Mouse (Mus musculus) CH12.LX (cell line): ENCODE measurements around the gene Gm20388. TPM values are rescaled to one million over a fixed set of nuclear protein-coding genes. Genes with fewer than 3 reads are reported as not detected.

Source experiments
- DNase-seq: peaks from one replicate; pipeline ENCODE4 v3.0.0-alpha.2; 2013; ENCODE audit errors: extremely low read depth
- H3K27ac ChIP-seq: 2 replicates; pipeline ENCODE4 v1.5.1; 2012; ENCODE audit warnings: low read depth, mild to moderate bottlenecking, control low read depth, moderate library complexity; ENCODE audit not compliant: insufficient read depth
- H3K27me3 ChIP-seq: replicated peaks from 2 replicates; pipeline ENCODE3; 2012; ENCODE audit warnings: inconsistent platforms
- H3K36me3 ChIP-seq, 2 experiments: replicated peaks in 1 of 2; 2 replicates each; pipeline versions ENCODE3 to v1.6.1; 2012; ENCODE audit warnings: inconsistent platforms in 1 of 2, low read length in 1 of 2, mild to moderate bottlenecking in 1 of 2, mixed read lengths in 1 of 2, moderate library complexity in 1 of 2; ENCODE audit not compliant: control insufficient read depth in 1 of 2, insufficient read depth in 1 of 2
- H3K4me1 ChIP-seq, 2 experiments: 2 replicates each; pipeline ENCODE4 v1.6.1; 2012; ENCODE audit warnings: inconsistent platforms in 1 of 2, moderate library complexity in 1 of 2; ENCODE audit not compliant: insufficient read depth in 2 of 2, control insufficient read depth in 1 of 2
- H3K4me2 ChIP-seq: 2 replicates; pipeline ENCODE4 v1.6.1; 2012; ENCODE audit warnings: low read depth, mild to moderate bottlenecking, control low read depth; ENCODE audit not compliant: poor library complexity, insufficient read depth, severe bottlenecking
- H3K4me3 ChIP-seq, 3 experiments: fragments of 150-350 bp in 1 of 3; sonication (generic) in 1 of 3; replicated peaks in 1 of 3; 2 replicates each; pipeline versions ENCODE3 to v1.5.1; 2011 to 2012; ENCODE audit warnings: low read depth in 2 of 3, low read length in 2 of 3, mild to moderate bottlenecking in 2 of 3, moderate library complexity in 2 of 3, control low read depth in 1 of 3, improper control_type of control experiment in 1 of 3, inconsistent platforms in 1 of 3, mixed read lengths in 1 of 3; ENCODE audit not compliant: poor library complexity in 1 of 3
- H3K79me2 ChIP-seq: replicated peaks from 2 replicates; pipeline ENCODE4 v1.6.1; 2012; ENCODE audit warnings: mild to moderate bottlenecking, moderate library complexity; ENCODE audit not compliant: control insufficient read depth, poor library complexity, insufficient read depth, severe bottlenecking; ENCODE audit errors: extremely low read depth
- H3K9ac ChIP-seq: 2 replicates; pipeline ENCODE4 v1.6.1; 2012; ENCODE audit warnings: low read depth, mild to moderate bottlenecking, control low read depth, moderate library complexity; ENCODE audit not compliant: insufficient read depth
- H3K9me3 ChIP-seq: replicated peaks from 2 replicates; pipeline ENCODE3; 2012; ENCODE audit warnings: low read length, inconsistent platforms, mixed read lengths
- BHLHE40 ChIP-seq: IDR thresholded peaks from 2 replicates; pipeline ENCODE4 v1.6.1; 2011; ENCODE audit warnings: mild to moderate bottlenecking, low read depth, low read length, improper control_type of control experiment
- CHD1 ChIP-seq: IDR thresholded peaks from 2 replicates; pipeline ENCODE4 v1.6.1; 2012; ENCODE audit warnings: low read depth, low read length, improper control_type of control experiment, inconsistent platforms
- CHD2 ChIP-seq: IDR thresholded peaks from 2 replicates; pipeline ENCODE4 v1.6.1; 2011; ENCODE audit warnings: low read length, improper control_type of control experiment
- CTCF ChIP-seq, 2 experiments: IDR thresholded peaks in 1 of 2; conservative IDR thresholded peaks in 1 of 2; 2 replicates each; pipeline ENCODE4 v1.5.1; 2011 to 2012; ENCODE audit warnings: low read depth in 2 of 2, low read length in 2 of 2, improper control_type of control experiment in 1 of 2, inconsistent platforms in 1 of 2, mild to moderate bottlenecking in 1 of 2, moderate library complexity in 1 of 2
- ELF1 ChIP-seq: IDR thresholded peaks from 2 replicates; pipeline ENCODE4 v1.6.1; 2014; ENCODE audit warnings: low read depth, mild to moderate bottlenecking, inconsistent platforms, low read length, improper control_type of control experiment
- ETS1 ChIP-seq: conservative IDR thresholded peaks from 2 replicates; pipeline ENCODE4 v1.6.1; 2012; ENCODE audit warnings: low read depth, mild to moderate bottlenecking, inconsistent platforms, low read length, improper control_type of control experiment, moderate library complexity
- IRF4 ChIP-seq: IDR thresholded peaks from 2 replicates; pipeline ENCODE4 v1.6.1; 2014; ENCODE audit warnings: low read depth, mild to moderate bottlenecking, inconsistent platforms, low read length, improper control_type of control experiment
- JUND ChIP-seq: conservative IDR thresholded peaks from 2 replicates; pipeline ENCODE4 v1.6.1; 2011; ENCODE audit warnings: low read depth, low read length, improper control_type of control experiment
- MAFK ChIP-seq: IDR thresholded peaks from 2 replicates; pipeline ENCODE4 v1.6.1; 2011; ENCODE audit warnings: low read length, improper control_type of control experiment; ENCODE audit not compliant: insufficient replicate concordance
- MAX ChIP-seq: IDR thresholded peaks from 2 replicates; pipeline ENCODE4 v1.6.1; 2011; ENCODE audit warnings: low read length, improper control_type of control experiment
- MEF2A ChIP-seq: IDR thresholded peaks from 2 replicates; pipeline ENCODE4 v1.6.1; 2014; ENCODE audit warnings: low read depth, mild to moderate bottlenecking, inconsistent platforms, low read length, improper control_type of control experiment, borderline replicate concordance
- MXI1 ChIP-seq: IDR thresholded peaks from 2 replicates; pipeline ENCODE4 v1.6.1; 2011; ENCODE audit warnings: mild to moderate bottlenecking, low read depth, low read length, improper control_type of control experiment
- NRF1 ChIP-seq: IDR thresholded peaks from 2 replicates; pipeline ENCODE4 v1.6.1; 2014; ENCODE audit warnings: low read depth, mild to moderate bottlenecking, inconsistent platforms, low read length, improper control_type of control experiment, moderate library complexity
- PAX5 ChIP-seq: IDR thresholded peaks from 2 replicates; pipeline ENCODE4 v1.6.1; 2012; ENCODE audit warnings: low read length, inconsistent platforms, mixed read lengths
- POLR2A ChIP-seq: IDR thresholded peaks from 2 replicates; pipeline ENCODE4 v1.6.1; 2011; ENCODE audit warnings: low read depth, mild to moderate bottlenecking, improper control_type of control experiment, low read length
- RCOR1 ChIP-seq: conservative IDR thresholded peaks from 2 replicates; pipeline ENCODE4 v1.6.1; 2012; ENCODE audit warnings: low read depth, mild to moderate bottlenecking, inconsistent platforms, low read length, improper control_type of control experiment
- SIN3A ChIP-seq: IDR thresholded peaks from 2 replicates; pipeline ENCODE4 v1.6.1; 2012; ENCODE audit warnings: low read length, improper control_type of control experiment, inconsistent platforms
- SMC3 ChIP-seq: IDR thresholded peaks from 2 replicates; pipeline ENCODE4 v1.6.1; 2011; ENCODE audit warnings: low read depth, low read length, improper control_type of control experiment
- TCF12 ChIP-seq: IDR thresholded peaks from 2 replicates; pipeline ENCODE4 v1.6.1; 2014; ENCODE audit warnings: low read depth, mild to moderate bottlenecking, inconsistent platforms, low read length, improper control_type of control experiment
- USF1 ChIP-seq: IDR thresholded peaks from 2 replicates; pipeline ENCODE4 v1.6.1; 2014; ENCODE audit warnings: low read depth, mild to moderate bottlenecking, inconsistent platforms, low read length, improper control_type of control experiment
- dilution Hi-C: fragments of 300-500 bp; cut with MboI; formaldehyde crosslinking; loops from 2 replicates; pipeline ENCODE4 v1.14.3; 2020; ENCODE audit warnings: low sequenced_read_pairs; ENCODE audit not compliant: extremely low pct_unique_long_range_greater_than_20kb, extremely low pct_ligation_motif_present
- in situ Hi-C: fragments of 300-500 bp; cut with MboI; formaldehyde crosslinking; loops from 3 replicates; pipeline ENCODE4 v1.14.3; 2019; ENCODE audit warnings: low sequenced_read_pairs, low pct_ligation_motif_present, low pct_unique_long_range_greater_than_20kb, mixed read lengths
- polyA plus RNA-seq: library from polyadenylated mRNA; unstranded; fragments of >175 nt; gene quantifications from 2 replicates; pipeline ENCODE4 v1.2.1, GENCODE M21; 2012; ENCODE audit warnings: low read depth; ENCODE audit not compliant: insufficient read length
- total RNA-seq, 2 experiments: library from RNA; depleted of rRNA; stranded (reverse); fragments of 300-350 nt in 1 of 2; fragments of >200 nt in 1 of 2; gene quantifications; 2 replicates each; pipeline ENCODE4 v1.2.3; 2012 to 2014

Gm20388 gene
- total and polyA plus RNA-seq, 3 experiments, result 14.8 to 26.3 (median 22.2) TPM

DNA sequence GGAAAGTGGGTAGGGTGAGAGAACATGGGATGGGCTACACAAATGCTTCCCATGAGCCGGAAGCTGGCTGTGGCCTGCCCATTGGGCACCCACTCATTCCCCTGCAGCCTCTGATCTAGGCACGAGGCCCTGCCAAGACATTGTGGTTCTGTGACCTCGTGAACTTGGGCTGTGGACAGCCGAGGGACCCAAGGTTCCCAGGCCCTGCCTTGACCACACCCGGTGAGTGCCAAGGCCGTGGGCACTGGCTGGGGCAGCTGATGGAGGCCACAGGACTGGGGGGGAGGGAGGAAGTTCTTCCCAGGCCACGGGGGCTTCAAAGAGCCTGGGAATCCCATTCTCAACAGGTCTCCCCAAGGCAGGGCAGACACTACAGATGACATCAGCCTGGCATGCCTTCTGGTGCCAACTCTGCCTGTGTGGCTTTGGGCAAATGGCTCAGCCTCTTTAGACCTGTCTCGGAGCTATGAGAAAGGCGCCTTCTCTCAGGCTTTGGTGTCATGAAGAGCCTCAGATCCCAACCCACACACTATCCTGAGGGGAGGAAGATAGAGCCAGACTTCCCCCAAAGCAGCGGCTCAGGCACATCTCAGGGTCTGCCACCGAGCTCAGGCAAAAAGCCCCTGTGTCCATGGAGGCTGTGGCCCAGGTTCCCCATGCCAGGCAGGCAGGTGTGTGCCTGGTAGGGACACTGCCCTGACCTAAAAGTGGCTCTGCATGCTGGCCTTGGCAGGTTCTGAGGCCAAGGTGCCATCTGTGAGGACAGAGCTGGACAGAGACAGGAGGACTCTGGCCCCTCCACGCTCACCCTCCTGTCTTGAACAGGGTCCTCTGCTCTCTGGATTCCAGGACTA is 2941.3 kb downstream of the Gm20388 start (continued):
- no peak for TF ChIP-seq MAFK
- no peak for TF ChIP-seq SMC3

DNA sequence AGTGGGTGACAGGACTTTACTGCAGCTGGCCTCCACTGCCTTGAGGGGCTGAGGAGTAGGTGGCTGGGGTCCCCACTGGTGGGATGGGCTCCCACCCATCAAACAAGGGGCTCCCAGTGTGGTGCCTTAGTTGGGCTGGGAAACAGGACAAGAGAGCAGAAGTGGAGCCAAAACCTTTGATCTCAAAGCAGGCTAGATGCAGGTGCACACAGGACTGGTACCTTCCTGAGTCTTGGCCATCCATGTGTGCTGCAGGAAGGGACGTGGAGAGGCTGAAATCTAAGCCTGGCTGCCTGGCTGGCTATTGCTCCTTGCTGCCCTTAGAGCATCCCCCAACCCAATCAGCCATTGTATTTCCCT is 2941.9 kb downstream of the Gm20388 start:
- in situ Hi-C loops (no loop called here), dilution Hi-C loops (no loop called here)
- Histone ChIP-seq H3K9me3 (no peaks in the 10 kb centered on the region), H3K27me3 (peaks cover 95% of the 10 kb centered on the region), H3K27ac (no peak overlapping the region), H3K36me3 (no peaks in the 10 kb centered on the region), H3K4me2 (no peak overlapping the region), H3K4me3 (no peak overlapping the region), H3K9ac (no peak overlapping the region), H3K4me1 (peaks cover 3 to 5% of the 10 kb centered on the region in 2 experiments; a peak in 2 of 4 replicates), H3K79me2 (no peaks in the 10 kb centered on the region)
- DNase-seq, result no peak
- TF ChIP-seq JUND (no peak), IRF4 (no peak), USF1 (no peak), ETS1 (no peak), NRF1 (no peak), POLR2A (no peak), ELF1 (no peak), CHD2 (no peak), MAX (no peak), CTCF (conservative IDR thresholded peaks at IDR 0.05 in 1 of 2, IDR thresholded peaks at IDR 0.05 in 1 of 2; ENCODE audit: low read depth in 2 of 2, low read length in 2 of 2) (no peak), TCF12 (no peak)

DNA sequence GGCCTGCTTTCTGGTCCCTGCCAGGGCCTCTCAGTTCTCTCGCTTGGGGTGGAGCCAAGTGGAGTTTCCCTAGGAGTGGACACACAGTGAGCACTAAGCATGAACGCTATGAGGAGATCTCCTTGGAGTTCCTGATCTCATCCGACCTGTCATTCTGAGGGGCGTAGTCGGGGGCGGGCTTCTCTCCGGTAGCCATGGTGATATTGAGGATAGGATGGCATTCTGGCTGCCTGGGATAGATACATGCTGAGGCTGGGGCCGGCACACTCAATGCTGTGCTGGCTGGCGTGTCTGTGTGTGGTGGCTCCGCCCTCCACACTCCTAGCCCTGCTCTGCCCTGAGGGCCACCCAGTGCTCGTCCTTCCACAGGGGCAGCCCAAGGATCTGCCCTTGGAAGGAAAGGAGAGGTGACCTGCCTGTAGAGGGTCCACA is 2942.7 kb downstream of the Gm20388 start:
- Histone ChIP-seq H3K27me3 (peaks cover 92% of the 10 kb centered on the region), H3K79me2 (no peaks in the 10 kb centered on the region), H3K4me2 (no peak overlapping the region), H3K9ac (no peak overlapping the region), H3K4me3 (no peak overlapping the region), H3K9me3 (no peaks in the 10 kb centered on the region), H3K27ac (no peak overlapping the region), H3K36me3 (no peaks in the 10 kb centered on the region), H3K4me1 (peaks cover 1% of the 10 kb centered on the region in 2 experiments; a peak in 2 of 4 replicates)
- dilution Hi-C loops (no loop called here), in situ Hi-C loops (no loop called here)
- DNase-seq, result no peak
- no peak for TF ChIP-seq ETS1
- no peak for TF ChIP-seq POLR2A
- no peak for TF ChIP-seq JUND
- TF ChIP-seq SIN3A, result no peak
- no peak for TF ChIP-seq PAX5
- no peak for TF ChIP-seq CHD1
- TF ChIP-seq BHLHE40, result no peak
- no peak for TF ChIP-seq MXI1
- no peak for TF ChIP-seq RCOR1
- no peak for TF ChIP-seq MEF2A
